Mouse (Mus musculus): ENCODE results near the gene Prkce. TPM values are rescaled to one million over a fixed set of nuclear protein-coding genes. Genes with fewer than 3 reads are reported as not detected.

Gene Prkce
- polyA plus RNA-seq, 1 experiment from 2014 or later, result 12.2 TPM

GRCm38 (mm10) chr17:86183788-86184187 lies 16.2 kb downstream of the Prkce start:
- WGBS, result 16% methylated on average over 2 of the region's 2 CpGs
- H3K4me1 ChIP-seq (ENCODE audit: control insufficient read depth in 2 of 2, insufficient read depth in 2 of 2, low read length in 2 of 2), result peaks cover 27 to 43% of the 10 kb centered on the region in 2 experiments

GRCm38 (mm10) chr17:86184552-86185209 lies 17.1 kb downstream of the Prkce start:
- H3K4me2 ChIP-seq (ENCODE audit: low read length), result peak overlapping the region; percentile 54
- H3K27me3 ChIP-seq (ENCODE audit: control insufficient read depth, insufficient read depth, low read length), result no peaks in the 10 kb centered on the region
- H3K4me1 ChIP-seq (ENCODE audit: control insufficient read depth in 2 of 2, insufficient read depth in 2 of 2, low read length in 2 of 2), result peaks cover 27 to 43% of the 10 kb centered on the region in 2 experiments
- no peaks in the 10 kb centered on the region for H3K9me3 ChIP-seq (ENCODE audit: control insufficient read depth, low read length)
- peak overlapping the region; percentile 75 to 79 for H3K27ac ChIP-seq (replicated peaks in 1 of 2; ENCODE audit: control insufficient read depth in 1 of 2, insufficient read depth in 1 of 2, low read depth in 2 of 2, low read length in 2 of 2)
- 0 out of 2 replicates have a peak overlapping the region, but pooled peaks have one; percentile 44 for H3K9ac ChIP-seq (ENCODE audit: low read length)
- WGBS, result 21% methylated on average over 9 of the region's 9 CpGs
- ATAC-seq (ENCODE audit: insufficient number of reproducible peaks, insufficient read depth, low FRiP score, low read depth), result no peak
- no peaks in the 10 kb centered on the region for H3K36me3 ChIP-seq (ENCODE audit: control insufficient read depth, insufficient read depth, low read length)
- H3K4me3 ChIP-seq (ENCODE audit: control insufficient read depth in 1 of 2, insufficient read depth in 1 of 2, low read depth in 1 of 2, low read length in 2 of 2), result no peak overlapping the region

More at GRCm38 (mm10) chr17:86183788-86184187, 16.2 kb downstream of the Prkce start:
- 0 out of 2 replicates have a peak, but pooled peaks cover 4% of the 10 kb centered on the region for H3K36me3 ChIP-seq (ENCODE audit: control insufficient read depth, insufficient read depth, low read length)
- peak overlapping the region in 1 of 2 experiments; percentile 55; a peak in 2 of 4 replicates for H3K27ac ChIP-seq (replicated peaks in 1 of 2; ENCODE audit: control insufficient read depth in 1 of 2, insufficient read depth in 1 of 2, low read depth in 2 of 2, low read length in 2 of 2)
- H3K9me3 ChIP-seq (ENCODE audit: control insufficient read depth, low read length), result no peaks in the 10 kb centered on the region
- H3K4me3 ChIP-seq (ENCODE audit: control insufficient read depth in 1 of 2, insufficient read depth in 1 of 2, low read depth in 1 of 2, low read length in 2 of 2), result no peak overlapping the region
- ATAC-seq (ENCODE audit: insufficient number of reproducible peaks, insufficient read depth, low FRiP score, low read depth), result no peak
- no peaks in the 10 kb centered on the region for H3K27me3 ChIP-seq (ENCODE audit: control insufficient read depth, insufficient read depth, low read length)
- H3K9ac ChIP-seq (ENCODE audit: low read length), result no peak overlapping the region
- no peak overlapping the region for H3K4me2 ChIP-seq (ENCODE audit: low read length)

- no peaks in the 10 kb centered on the region for H3K9me3 ChIP-seq (ENCODE audit: control insufficient read depth, low read length)
- H3K9ac ChIP-seq (ENCODE audit: low read length), result peak overlapping the region; percentile 25; the same call in 1 of the 2 replicates
- H3K36me3 ChIP-seq (ENCODE audit: control insufficient read depth, insufficient read depth, low read length), result no peaks in the 10 kb centered on the region
- peak overlapping the region in 1 of 2 experiments; percentile 21; a peak in 2 of 4 replicates for H3K4me3 ChIP-seq (ENCODE audit: control insufficient read depth in 1 of 2, insufficient read depth in 1 of 2, low read depth in 1 of 2, low read length in 2 of 2)
- no peaks in the 10 kb centered on the region for H3K27me3 ChIP-seq (ENCODE audit: control insufficient read depth, insufficient read depth, low read length)
- ATAC-seq (ENCODE audit: insufficient number of reproducible peaks, insufficient read depth, low FRiP score, low read depth), result peak; percentile 95
- H3K4me1 ChIP-seq (ENCODE audit: control insufficient read depth in 2 of 2, insufficient read depth in 2 of 2, low read length in 2 of 2), result peaks cover 27 to 43% of the 10 kb centered on the region in 2 experiments
- H3K4me2 ChIP-seq (ENCODE audit: low read length), result peak overlapping the region; percentile 54
- H3K27ac ChIP-seq (replicated peaks in 1 of 2; ENCODE audit: control insufficient read depth in 1 of 2, insufficient read depth in 1 of 2, low read depth in 2 of 2, low read length in 2 of 2), result peak overlapping the region; percentile 75 to 79
- under 1% methylated on average over 7 of the region's 7 CpGs for WGBS
Observed at GRCm38 (mm10) chr17:86185584-86185983, 18.0 kb downstream of the Prkce start.

GRCm38 (mm10) chr17:86187777-86188176 lies 20.2 kb downstream of the Prkce start:
- H3K9ac ChIP-seq (ENCODE audit: low read length), result no peak overlapping the region
- H3K27me3 ChIP-seq (ENCODE audit: control insufficient read depth, insufficient read depth, low read length), result no peaks in the 10 kb centered on the region
- no peak for ATAC-seq (ENCODE audit: insufficient number of reproducible peaks, insufficient read depth, low FRiP score, low read depth)
- peaks cover 27 to 43% of the 10 kb centered on the region in 2 experiments for H3K4me1 ChIP-seq (ENCODE audit: control insufficient read depth in 2 of 2, insufficient read depth in 2 of 2, low read length in 2 of 2)
- no peak overlapping the region for H3K4me3 ChIP-seq (ENCODE audit: control insufficient read depth in 1 of 2, insufficient read depth in 1 of 2, low read depth in 1 of 2, low read length in 2 of 2)
- no peaks in the 10 kb centered on the region for H3K9me3 ChIP-seq (ENCODE audit: control insufficient read depth, low read length)
- no peak overlapping the region for H3K4me2 ChIP-seq (ENCODE audit: low read length)
- no peaks in the 10 kb centered on the region for H3K36me3 ChIP-seq (ENCODE audit: control insufficient read depth, insufficient read depth, low read length)
- WGBS, result 88% methylated on average over 1 of the region's 1 CpGs
- H3K27ac ChIP-seq (replicated peaks in 1 of 2; ENCODE audit: control insufficient read depth in 1 of 2, insufficient read depth in 1 of 2, low read depth in 2 of 2, low read length in 2 of 2), result no peak overlapping the region

GRCm38 (mm10) chr17:86193979-86194378 lies 26.4 kb downstream of the Prkce start:
- Histone ChIP-seq H3K27me3 (ENCODE audit: control insufficient read depth, insufficient read depth, low read length) (no peaks in the 10 kb centered on the region), H3K27ac (replicated peaks in 1 of 2; ENCODE audit: control insufficient read depth in 1 of 2, insufficient read depth in 1 of 2, low read depth in 2 of 2, low read length in 2 of 2) (no peak overlapping the region), H3K9ac (ENCODE audit: low read length) (no peak overlapping the region), H3K4me2 (ENCODE audit: low read length) (no peak overlapping the region), H3K4me3 (ENCODE audit: control insufficient read depth in 1 of 2, insufficient read depth in 1 of 2, low read depth in 1 of 2, low read length in 2 of 2) (no peak overlapping the region), H3K36me3 (ENCODE audit: control insufficient read depth, insufficient read depth, low read length) (no peaks in the 10 kb centered on the region), H3K9me3 (ENCODE audit: control insufficient read depth, low read length) (no peaks in the 10 kb centered on the region), H3K4me1 (ENCODE audit: control insufficient read depth in 2 of 2, insufficient read depth in 2 of 2, low read length in 2 of 2) (peaks cover 15 to 23% of the 10 kb centered on the region in 2 experiments)
- WGBS, result 92% methylated on average over 6 of the region's 6 CpGs
- ATAC-seq (ENCODE audit: insufficient number of reproducible peaks, insufficient read depth, low FRiP score, low read depth), result no peak

GRCm38 (mm10) chr17:86194921-86195320 lies 27.3 kb downstream of the Prkce start:
- Histone ChIP-seq H3K27me3 (ENCODE audit: control insufficient read depth, insufficient read depth, low read length) (no peaks in the 10 kb centered on the region), H3K4me3 (ENCODE audit: control insufficient read depth in 1 of 2, insufficient read depth in 1 of 2, low read depth in 1 of 2, low read length in 2 of 2) (no peak overlapping the region), H3K36me3 (ENCODE audit: control insufficient read depth, insufficient read depth, low read length) (no peaks in the 10 kb centered on the region), H3K9ac (ENCODE audit: low read length) (no peak overlapping the region), H3K9me3 (ENCODE audit: control insufficient read depth, low read length) (no peaks in the 10 kb centered on the region), H3K4me1 (ENCODE audit: control insufficient read depth in 2 of 2, insufficient read depth in 2 of 2, low read length in 2 of 2) (peaks cover 18 to 27% of the 10 kb centered on the region in 2 experiments), H3K4me2 (ENCODE audit: low read length) (no peak overlapping the region), H3K27ac (replicated peaks in 1 of 2; ENCODE audit: control insufficient read depth in 1 of 2, insufficient read depth in 1 of 2, low read depth in 2 of 2, low read length in 2 of 2) (no peak overlapping the region)
- no peak for ATAC-seq (ENCODE audit: insufficient number of reproducible peaks, insufficient read depth, low FRiP score, low read depth)
- WGBS, result 71% methylated on average over 8 of the region's 8 CpGs

- no peak overlapping the region; the same call in 1 of the 2 replicates for H3K9ac ChIP-seq (ENCODE audit: low read length)
- H3K9me3 ChIP-seq (ENCODE audit: control insufficient read depth, low read length), result no peaks in the 10 kb centered on the region
- H3K4me1 ChIP-seq (ENCODE audit: control insufficient read depth in 2 of 2, insufficient read depth in 2 of 2, low read length in 2 of 2), result peaks cover 28 to 38% of the 10 kb centered on the region in 2 experiments
- H3K36me3 ChIP-seq (ENCODE audit: control insufficient read depth, insufficient read depth, low read length), result no peaks in the 10 kb centered on the region
- peak overlapping the region in 1 of 2 experiments; percentile 49; a peak in 3 of 4 replicates for H3K27ac ChIP-seq (replicated peaks in 1 of 2; ENCODE audit: control insufficient read depth in 1 of 2, insufficient read depth in 1 of 2, low read depth in 2 of 2, low read length in 2 of 2)
- no peaks in the 10 kb centered on the region for H3K27me3 ChIP-seq (ENCODE audit: control insufficient read depth, insufficient read depth, low read length)
- no peak for ATAC-seq (ENCODE audit: insufficient number of reproducible peaks, insufficient read depth, low FRiP score, low read depth)
- no peak overlapping the region for H3K4me3 ChIP-seq (ENCODE audit: control insufficient read depth in 1 of 2, insufficient read depth in 1 of 2, low read depth in 1 of 2, low read length in 2 of 2)
- peak overlapping the region; percentile 13; the same call in 1 of the 2 replicates for H3K4me2 ChIP-seq (ENCODE audit: low read length)
- WGBS, result 63% methylated on average over 16 of the region's 16 CpGs
Observed at GRCm38 (mm10) chr17:86198496-86199465, 31.2 kb downstream of the Prkce start.

Data from heart, embryonic 14.5 days (tissue).